Mouse (Mus musculus) C2C12 (cell line): Measurements from ENCODE around the gene Lrrfip2.

Experiments
- CEBPB ChIP-seq: IDR thresholded peaks from one replicate; pipeline ENCODE4 v1.6.1; 2011; ENCODE audit warnings: low read depth, mild to moderate bottlenecking, control low read depth, moderate library complexity
- CTCF ChIP-seq: IDR thresholded peaks from one replicate; pipeline ENCODE4 v1.5.1; 2011; ENCODE audit not compliant: control insufficient read depth, insufficient read depth, insufficient read length
- FOSL1 ChIP-seq: IDR thresholded peaks from one replicate; pipeline ENCODE4 v1.8.0; 2011; ENCODE audit warnings: mild to moderate bottlenecking, low read length; ENCODE audit not compliant: poor library complexity, insufficient read depth, severe bottlenecking
- MAX ChIP-seq: IDR thresholded peaks from one replicate; pipeline ENCODE4 v1.6.1; 2011; ENCODE audit warnings: mild to moderate bottlenecking, control low read depth
- MYOG ChIP-seq: IDR thresholded peaks from one replicate; pipeline ENCODE4 v1.6.1; 2011; ENCODE audit not compliant: control insufficient read depth, insufficient read length; ENCODE audit errors: extremely low read depth
- USF1 ChIP-seq: IDR thresholded peaks from one replicate; pipeline ENCODE4 v1.6.1; 2011; ENCODE audit warnings: low read depth, mild to moderate bottlenecking, control low read depth, moderate library complexity

DNA sequence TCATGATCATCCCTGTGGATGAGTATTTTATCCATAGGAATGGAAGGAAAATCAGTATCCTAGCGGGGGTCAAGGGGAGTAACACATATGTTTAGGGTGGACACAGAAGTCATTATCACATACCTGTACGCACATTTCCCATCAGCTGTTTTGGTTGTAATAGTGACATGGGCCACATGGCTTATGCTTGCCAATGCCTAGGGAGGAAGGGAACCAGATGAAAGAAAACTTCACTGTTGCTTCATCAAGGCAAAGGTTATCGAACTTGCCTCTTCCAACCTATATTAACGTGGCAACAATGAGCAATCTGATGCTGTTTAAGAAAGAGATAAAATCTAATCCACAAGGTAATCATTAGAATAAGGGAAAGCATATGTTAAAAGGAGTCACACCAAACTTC is 144.0 kb downstream of the Lrrfip2 start:
- TF ChIP-seq MAX (no peak), USF1 (no peak), CTCF (no peak), FOSL1 (no peak), CEBPB (no peak), MYOG (no peak)
